Mouse (Mus musculus) heart, postnatal 4 days (tissue): Measurements from ENCODE around the gene Sptbn4. TPM values are rescaled to one million over a fixed set of nuclear protein-coding genes. Genes with fewer than 3 reads are reported as not detected.
"Not testable (repeated sequence)": the region's sequence is repeated elsewhere in the genome, so short reads cannot be mapped to it uniquely, and the experiment has no call there.

Experiments used
- DNase-seq: peaks from one replicate; pipeline ENCODE4 v3.0.0; 2021
- total RNA-seq, 2 experiments: library from RNA; stranded (reverse); gene quantifications; 2 replicates each; pipeline ENCODE4 v1.2.3; 2021

The Sptbn4 gene
- under 1 TPM; 0.32 to 0.50 TPM for total RNA-seq

GRCm38 (mm10) chr7:27447419-27448286 is at the start of gene Sptbn4, which contains the start of gene Blvrb:
Sptbn4 (minus strand) TSS chr7:27447686.
Blvrb (plus strand) TSS chr7:27447978.
- DNase-seq, result peak; percentile 98

DNA sequence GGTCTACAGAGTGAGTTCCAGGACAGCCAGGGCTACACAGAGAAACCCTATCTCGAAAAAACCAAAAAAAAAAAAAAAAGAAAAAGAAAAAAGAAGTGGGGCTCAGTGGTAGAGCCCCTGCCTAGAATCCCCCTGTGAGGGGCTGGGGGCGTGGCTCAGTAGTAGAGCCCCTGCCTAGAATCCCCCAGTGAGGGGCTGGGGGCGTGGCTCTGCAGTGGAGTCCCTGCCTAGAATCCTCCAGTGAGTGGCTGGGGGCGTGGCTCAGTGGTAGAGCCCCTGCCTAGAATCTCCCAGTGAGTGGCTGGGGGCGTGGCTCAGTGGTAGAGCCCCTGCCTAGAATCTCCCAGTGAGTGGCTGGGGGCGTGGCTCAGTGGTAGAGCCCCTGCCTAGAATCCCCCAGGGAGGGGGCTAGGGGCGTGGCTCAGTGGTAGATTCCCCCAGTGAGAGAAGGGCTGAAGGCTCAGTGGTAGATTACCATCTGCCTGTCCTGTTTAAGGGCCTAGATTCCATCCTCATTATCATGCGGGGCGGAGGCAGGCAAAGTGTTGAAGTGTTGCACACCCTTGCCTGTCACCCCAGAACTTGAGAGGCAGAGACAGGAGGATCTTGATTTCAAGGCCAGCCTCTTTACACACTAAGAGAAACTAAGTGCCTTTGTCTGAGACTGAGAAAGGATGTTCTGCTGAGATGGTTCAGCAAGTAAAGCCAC is 47.3 kb upstream of the Sptbn4 start:
- DNase-seq, result not testable (repeated sequence)

- no peak for DNase-seq
Measured at GRCm38 (mm10) chr7:27493450-27493849, 46.0 kb upstream of the Sptbn4 start.

DNA sequence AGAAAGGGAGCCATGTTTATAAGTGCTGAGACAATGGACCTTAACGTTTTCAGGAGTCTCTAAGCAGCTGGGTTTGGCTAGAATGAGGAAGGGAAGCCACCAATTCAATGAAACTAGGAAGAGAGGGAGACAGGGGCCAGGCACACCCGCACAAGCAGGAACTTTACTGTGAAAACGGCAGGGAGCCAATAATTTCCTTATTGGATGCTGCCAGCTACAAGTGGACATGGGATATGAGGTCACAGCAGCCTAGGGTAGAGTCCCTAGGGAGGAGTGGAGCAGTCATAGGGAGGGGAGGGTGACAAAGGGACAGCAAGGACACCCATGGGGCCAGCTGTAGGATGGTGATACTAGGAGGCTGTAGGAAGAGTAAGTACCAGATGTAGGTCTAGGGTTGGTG is 45.5 kb upstream of the Sptbn4 start:
- no peak for DNase-seq

DNA sequence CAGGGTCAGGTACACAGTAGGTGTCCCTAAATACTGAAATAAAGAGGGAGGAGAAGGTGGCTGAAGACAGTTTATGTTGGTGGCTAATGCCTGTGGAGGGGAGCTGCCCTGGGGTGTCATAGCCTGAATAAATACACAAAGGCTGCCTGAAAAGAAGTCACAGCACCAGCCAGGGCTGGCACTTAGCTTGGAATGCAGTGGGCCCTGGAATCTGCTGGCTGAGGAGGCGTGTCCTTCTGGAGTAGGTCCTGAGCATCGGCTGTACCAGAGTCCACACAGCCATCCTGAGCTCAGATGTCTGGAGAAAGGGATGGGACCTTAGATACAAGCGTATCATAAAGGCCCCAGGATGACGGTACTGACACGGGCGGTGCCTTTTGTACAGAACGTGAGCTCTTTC is 44.4 kb upstream of the Sptbn4 start:
- no peak for DNase-seq

DNA sequence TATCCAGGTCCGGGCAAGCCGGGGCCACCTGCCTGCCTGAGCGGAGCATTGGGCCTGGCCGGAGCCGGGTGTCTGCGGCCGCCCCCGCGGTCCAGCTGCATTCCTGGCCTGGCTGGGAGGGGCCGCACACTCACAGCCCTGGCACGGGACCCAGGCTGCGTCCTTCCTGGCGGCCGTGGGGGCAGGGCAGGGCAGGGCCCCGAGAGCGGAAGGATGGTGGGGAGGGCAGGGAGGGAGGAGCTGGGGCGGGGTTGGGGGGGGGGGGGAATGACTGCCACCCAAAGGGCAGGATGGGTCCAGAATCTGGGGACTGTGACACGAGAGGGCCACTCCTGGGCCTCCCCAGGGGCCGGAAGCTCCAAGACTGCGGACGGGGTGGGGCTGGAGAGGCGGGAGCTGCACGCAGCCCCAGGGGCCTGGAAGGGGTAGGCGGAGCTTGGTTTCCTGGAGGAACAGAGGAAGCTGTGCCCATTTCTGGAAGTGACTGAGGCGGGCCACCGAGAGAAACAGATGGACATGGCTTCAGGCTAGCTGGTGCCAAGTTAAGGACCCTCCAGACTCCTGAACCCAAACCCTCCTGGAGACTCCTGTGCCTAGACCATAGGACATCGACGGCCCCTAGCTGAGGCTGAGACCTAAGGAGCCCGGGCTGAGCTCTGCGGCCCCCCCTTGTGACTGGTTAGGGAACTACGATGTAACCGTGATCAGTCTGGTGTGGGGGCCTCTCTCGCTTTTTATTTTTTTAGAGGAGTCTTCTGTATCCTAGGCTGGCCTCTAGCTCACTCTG is 43.2 kb upstream of the Sptbn4 start:
- DNase-seq, result peak; percentile 96

DNA sequence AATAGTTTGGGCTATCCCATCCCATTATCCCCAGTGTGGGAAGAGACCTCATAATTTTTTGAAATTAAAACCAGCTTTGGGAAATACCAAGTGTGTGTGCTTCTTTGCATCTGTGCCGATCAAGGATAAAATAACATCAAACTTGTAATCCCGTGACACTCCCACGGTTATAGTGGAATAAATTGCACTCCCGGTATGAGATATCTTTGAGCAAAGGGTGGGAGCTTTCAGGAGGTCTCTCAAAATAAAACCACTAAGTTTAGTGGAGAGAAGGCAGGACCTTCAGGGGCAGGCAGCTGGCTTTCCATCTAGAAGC is 42.7 kb upstream of the Sptbn4 start:
- DNase-seq, result no peak

DNA sequence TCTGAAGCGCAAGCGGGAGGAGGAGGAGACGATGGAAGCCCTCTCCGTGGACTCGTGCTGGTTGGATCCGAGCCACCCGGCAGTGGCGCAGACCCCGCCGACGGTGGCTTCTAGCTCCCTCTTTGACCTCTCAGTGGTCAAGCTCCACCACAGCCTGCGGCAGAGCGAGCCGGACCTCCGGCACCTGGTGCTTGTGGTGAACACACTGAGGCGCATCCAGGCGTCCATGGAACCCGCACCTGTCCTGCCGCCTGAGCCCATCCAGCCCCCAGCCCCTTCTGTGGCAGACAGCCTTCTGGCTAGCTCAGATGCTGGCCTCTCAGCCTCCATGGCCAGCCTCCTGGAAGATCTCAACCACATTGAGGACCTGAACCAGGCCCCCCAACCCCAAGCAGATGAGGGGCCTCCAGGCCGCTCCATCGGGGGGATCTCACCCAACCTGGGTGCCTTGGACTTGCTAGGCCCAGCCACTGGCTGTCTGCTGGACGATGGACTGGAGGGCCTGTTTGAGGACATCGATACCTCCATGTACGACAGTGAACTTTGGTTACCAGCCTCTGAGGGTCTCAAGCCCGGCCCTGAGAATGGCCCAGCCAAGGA is 41.9 kb upstream of the Sptbn4 start:
- no peak for DNase-seq

DNA sequence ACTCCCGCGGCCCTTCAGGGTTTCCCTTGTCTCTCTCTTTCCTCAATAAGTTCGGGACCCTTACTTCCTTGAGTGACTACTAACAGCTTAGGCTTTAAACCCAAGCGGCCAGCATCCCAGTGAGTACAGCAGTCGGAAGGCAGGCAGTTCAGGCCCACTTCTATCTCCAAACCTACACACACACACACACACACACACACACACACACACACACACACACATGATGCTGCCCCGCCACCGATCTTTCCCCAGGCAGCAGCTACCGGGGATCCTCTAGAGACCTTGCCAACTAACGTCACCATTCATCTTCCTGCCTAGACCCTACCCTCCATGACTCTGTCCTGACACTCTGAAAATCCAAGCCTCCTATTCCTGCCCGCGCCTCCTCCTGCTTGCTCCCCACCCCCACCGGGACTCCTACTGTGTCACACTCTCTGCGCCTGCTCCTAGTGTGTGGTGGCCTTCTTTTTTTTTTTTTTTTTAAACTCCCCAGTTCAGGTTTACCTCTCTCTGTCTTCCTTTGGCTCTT is 40.3 kb upstream of the Sptbn4 start:
- DNase-seq, result peak; percentile 84

GRCm38 (mm10) chr7:27486770-27487697 is 39.5 kb upstream of the Sptbn4 start, which contains the start of gene Sertad1:
Sertad1 (plus strand) TSS chr7:27486910.
- DNase-seq, result peak; percentile 100

GRCm38 (mm10) chr7:27486102-27486769 is 38.8 kb upstream of the Sptbn4 start:
- DNase-seq, result no peak

- no peak for DNase-seq
Measured at GRCm38 (mm10) chr7:27483860-27484259, 36.4 kb upstream of the Sptbn4 start.

GRCm38 (mm10) chr7:27481627-27481969 is 34.1 kb upstream of the Sptbn4 start:
- DNase-seq, result peak; percentile 92

GRCm38 (mm10) chr7:27480927-27481626 is 33.6 kb upstream of the Sptbn4 start:
- no peak for DNase-seq

DNA sequence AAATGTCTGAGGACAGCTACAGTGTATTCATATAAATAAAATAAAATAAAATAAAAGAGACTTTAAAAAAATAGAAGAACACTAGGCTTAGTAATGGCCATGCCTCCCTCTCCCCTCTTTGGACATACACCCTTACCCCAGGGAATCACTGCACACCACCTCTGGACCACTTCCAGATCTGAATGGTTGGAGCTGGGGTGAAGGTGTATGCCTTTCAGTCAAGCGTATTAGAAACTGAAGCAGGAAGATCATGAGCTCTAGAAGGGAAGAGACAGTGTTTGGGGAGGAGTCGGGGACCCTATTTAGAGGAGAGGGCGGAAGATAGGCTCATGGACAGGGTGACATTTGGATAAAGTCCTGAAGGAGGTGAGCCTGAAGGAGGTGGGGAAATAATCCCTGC is 33.0 kb upstream of the Sptbn4 start:
- DNase-seq, result no peak

- DNase-seq, result no peak
Measured at GRCm38 (mm10) chr7:27479750-27480149, 32.3 kb upstream of the Sptbn4 start.

GRCm38 (mm10) chr7:27478561-27478960 is 31.1 kb upstream of the Sptbn4 start:
- DNase-seq, result no peak

- peak; percentile 36 for DNase-seq
Measured at GRCm38 (mm10) chr7:27476098-27476635, 28.7 kb upstream of the Sptbn4 start.

- no peak for DNase-seq
Measured at GRCm38 (mm10) chr7:27475596-27475995, 28.1 kb upstream of the Sptbn4 start.

GRCm38 (mm10) chr7:27474490-27474954 is 27.0 kb upstream of the Sptbn4 start:
- peak; percentile 99 for DNase-seq
